Mouse (Mus musculus) liver, postnatal 0 days (tissue): ENCODE data around the gene Gm364.

ENCODE experiments used
- CTCF ChIP-seq: sonication (generic); IDR thresholded peaks from 2 replicates; pipeline ENCODE4 v1.5.1; 2016; ENCODE audit warnings: antibody characterized with exemption, low read depth
- EP300 ChIP-seq: IDR thresholded peaks from 2 replicates; pipeline ENCODE4 v1.6.1; 2016; ENCODE audit warnings: antibody characterized with exemption, low read depth, mild to moderate bottlenecking

DNA sequence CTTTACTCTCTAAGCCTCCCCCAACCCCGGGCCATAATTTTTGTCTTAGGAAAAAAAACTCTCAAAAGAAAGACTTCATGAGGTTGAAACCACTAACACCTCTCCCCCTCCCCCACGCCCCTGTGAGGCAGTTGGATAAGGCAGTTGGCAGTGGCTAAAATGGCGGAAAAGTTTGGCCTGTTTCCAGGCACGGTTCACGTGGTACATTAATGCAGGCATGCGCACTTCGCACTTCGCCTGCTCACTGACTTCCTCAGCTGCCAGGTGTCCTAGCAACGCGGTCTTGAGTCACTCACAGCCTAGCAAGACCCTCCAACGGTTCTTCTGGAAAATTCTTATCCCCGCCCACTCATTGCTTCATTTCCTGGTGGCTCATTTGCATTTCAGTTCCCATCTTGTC is at the start of gene Gm364:
- TF ChIP-seq CTCF: no peak
- no peak for TF ChIP-seq EP300
